Comparison of ENCODE assay signal across 10 mouse cellular contexts in the genomic region with DNA sequence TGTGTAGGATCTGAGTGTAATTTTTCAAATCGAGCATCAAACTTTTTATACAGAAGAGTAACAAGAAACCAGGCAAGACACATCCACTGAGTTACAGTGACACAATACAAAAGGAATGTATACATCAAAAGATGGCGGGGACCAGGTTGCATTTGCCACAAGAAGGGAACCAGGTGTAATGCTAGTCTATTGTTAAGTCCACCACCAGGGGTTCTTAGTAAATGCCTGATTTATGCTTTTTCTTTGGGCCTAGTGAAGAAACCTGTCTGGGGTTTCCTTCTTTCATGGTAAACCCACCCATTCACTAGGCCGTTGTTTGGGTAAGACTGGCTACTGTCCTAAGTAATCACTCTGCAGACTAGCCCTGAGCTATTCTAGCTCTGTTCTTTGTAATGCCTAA. TPM values are rescaled to one million over a fixed set of nuclear protein-coding genes. Genes with fewer than 3 reads are reported as not detected.
"Had no signal": no experiment of that assay in that cellular context is flagged by ENCODE, and none has a peak within 500 bp of the region (broad histone marks: within the 10 kb centered on the region; RNA-seq: fewer than 3 reads in every experiment).

No protein-coding gene starts in this region.

RNA-seq across cellular contexts. Expression of a gene that starts 38.6 kb away (rescaled TPM):
- total RNA-seq: megakaryocyte progenitor cell, adult 5-6 weeks; megakaryocyte, adult 5-6 weeks; megakaryocyte-erythroid progenitor cell, adult 5-6 weeks; monocyte, adult 5-6 weeks had no signal
- polyA plus RNA-seq: liver, embryonic 13.5 days; liver, embryonic 15.5 days; liver, embryonic 16.5 days; liver, postnatal 0 days; lung, embryonic 16.5 days; macrophage had no signal
